Mouse (Mus musculus) embryonic stem cell, embryonic (primary cell): Measurements from ENCODE around the gene Rusc2.

Experiments used
- CTCF ChIA-PET, 4 experiments: fragments of 300-600 bp in 2 of 4; fragments of 350-600 bp in 2 of 4; sonication (Branson Sonifier 250); formaldehyde crosslinking; loops; one replicate each; lab custom pipeline; 2022; ENCODE audit warnings: inconsistent platforms in 2 of 4; lab: Charles Lee
- POLR2A ChIA-PET, 4 experiments: fragments of 300-600 bp in 2 of 4; fragments of 350-600 bp in 2 of 4; sonication (Branson Sonifier 250); formaldehyde crosslinking; loops; one replicate each; lab custom pipeline; 2022; ENCODE audit warnings: antibody characterized with exemption in 4 of 4, inconsistent platforms in 1 of 4; lab: Charles Lee

Rusc2 gene

GRCm38 (mm10) chr4:43476604-43477003, 94.8 kb downstream of the Rusc2 start:
- CTCF ChIA-PET: interaction anchor here (0.5 to 1.7 kb wide), 10 partner anchors 19 to 424 kb away, joined by 3 to 7 read pairs (median 4); partner anchors contain the start of gene Arhgef39 (in 1 of the 4)
- POLR2A ChIA-PET: interaction anchor here in 3 of 4 experiments (0.6 to 1.2 kb wide), 9 partner anchors 16 to 219 kb away, joined by 3 to 10 read pairs (median 3); partner anchors contain the start of genes Arhgef39 (in 2 of the 3), Car9 (in 1 of the 3), Ccdc107 (in 1 of the 3) and Creb3 (in 1 of the 3)
